Mouse (Mus musculus) spleen, postnatal 4 days (tissue): ENCODE measurements around the gene Mindy1.
"Not testable (repeated sequence)": the region's sequence is repeated elsewhere in the genome, so short reads cannot be mapped to it uniquely, and the experiment has no call there.

ENCODE experiments used
- DNase-seq, 2 experiments: peaks; one replicate each; pipeline ENCODE4 v3.0.0; 2022; ENCODE audit warnings: low spot score in 2 of 2

Mindy1 gene

DNA sequence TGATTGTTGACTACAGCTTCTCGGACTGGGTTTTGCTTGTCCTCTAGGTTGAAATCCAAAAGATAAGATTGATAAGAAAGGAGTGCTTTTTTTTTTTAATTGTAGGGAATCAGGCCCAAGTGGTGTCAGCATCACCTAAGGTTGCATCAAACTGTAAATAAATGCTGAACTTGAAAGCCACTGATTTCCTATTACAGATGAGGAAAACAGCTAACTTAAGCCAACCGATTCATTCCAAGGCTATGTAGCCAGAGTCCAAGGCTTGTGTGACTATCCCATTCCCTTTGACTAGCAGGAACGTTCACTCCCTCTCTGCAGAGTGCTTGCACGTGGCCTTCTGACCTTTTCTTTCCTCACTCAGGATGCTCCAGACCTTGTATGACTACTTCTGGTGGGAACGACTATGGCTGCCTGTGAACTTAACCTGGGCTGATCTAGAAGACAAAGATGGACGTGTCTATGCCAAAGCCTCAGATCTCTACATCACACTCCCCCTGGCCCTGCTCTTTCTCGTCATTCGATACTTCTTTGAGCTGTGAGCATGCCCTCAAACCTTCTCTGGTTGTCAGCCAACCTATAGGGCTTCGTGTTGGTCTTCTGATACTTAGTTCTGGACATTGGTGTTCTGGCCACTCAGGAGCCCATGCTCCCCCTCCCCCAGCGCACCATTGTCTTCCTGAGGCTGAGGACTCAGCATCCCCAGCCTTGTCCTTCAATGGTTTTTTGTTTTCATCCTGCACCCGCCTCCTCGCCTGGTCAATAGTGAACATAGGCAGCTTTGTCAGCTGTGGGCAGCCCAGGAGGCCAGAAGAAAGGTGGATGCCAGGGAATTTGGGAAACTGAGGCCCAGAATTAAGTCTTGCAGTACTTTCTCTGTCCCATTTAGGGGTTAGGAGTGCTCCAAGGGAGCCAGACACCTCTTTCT is 38.8 kb downstream of the Mindy1 start:
- no peak for DNase-seq

DNA sequence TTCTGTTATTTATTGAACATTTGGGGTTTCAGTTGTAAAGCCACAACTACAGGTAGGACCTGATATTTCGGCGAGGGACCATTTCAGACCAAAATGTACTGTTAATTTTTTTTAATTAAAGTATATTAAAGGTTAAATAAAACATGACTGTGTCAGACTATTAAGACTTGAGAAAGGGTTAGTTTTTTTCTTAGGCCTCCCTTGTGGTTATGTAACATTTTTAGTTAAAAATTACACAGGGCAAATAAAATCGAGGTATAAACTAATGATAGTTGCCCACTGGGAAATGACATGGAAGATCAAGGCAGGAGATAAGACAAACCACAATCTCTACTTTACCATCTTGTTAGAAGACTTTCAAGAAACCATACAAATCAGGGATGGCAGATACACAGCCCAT is 42.3 kb downstream of the Mindy1 start:
- DNase-seq = no peak

DNA sequence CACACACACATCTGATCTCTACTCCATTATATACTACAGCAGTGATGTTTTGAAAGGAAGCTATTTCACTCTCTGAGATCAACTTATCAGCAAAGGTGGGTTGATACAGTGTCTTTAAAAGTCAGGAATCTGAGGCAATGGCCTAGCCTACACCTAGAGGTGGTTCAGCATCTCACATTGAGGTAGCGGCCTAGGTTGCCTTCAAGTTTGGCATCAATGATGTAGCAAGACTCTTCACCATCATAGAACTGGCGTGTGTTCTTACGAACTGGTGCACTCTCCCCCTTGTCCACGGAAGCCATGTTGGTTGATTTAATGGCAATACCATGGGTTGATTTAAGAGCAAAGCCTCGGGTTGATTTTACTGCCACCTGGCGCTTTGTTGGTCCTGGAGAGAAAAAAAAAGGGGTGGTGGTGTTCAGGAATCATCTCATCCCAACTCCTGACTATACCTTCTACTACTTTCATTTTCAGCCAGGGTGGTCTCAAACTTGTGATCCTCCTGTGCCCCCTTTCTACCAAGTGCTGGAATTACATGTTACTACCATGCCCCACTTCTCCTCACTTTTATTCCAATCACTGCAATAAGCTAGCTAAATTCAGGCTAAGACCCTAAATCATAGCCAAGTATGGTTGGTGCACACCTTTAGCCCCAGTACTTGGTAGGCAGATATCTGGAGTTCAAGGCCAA is 43.5 kb downstream of the Mindy1 start:
- DNase-seq = no peak

DNA sequence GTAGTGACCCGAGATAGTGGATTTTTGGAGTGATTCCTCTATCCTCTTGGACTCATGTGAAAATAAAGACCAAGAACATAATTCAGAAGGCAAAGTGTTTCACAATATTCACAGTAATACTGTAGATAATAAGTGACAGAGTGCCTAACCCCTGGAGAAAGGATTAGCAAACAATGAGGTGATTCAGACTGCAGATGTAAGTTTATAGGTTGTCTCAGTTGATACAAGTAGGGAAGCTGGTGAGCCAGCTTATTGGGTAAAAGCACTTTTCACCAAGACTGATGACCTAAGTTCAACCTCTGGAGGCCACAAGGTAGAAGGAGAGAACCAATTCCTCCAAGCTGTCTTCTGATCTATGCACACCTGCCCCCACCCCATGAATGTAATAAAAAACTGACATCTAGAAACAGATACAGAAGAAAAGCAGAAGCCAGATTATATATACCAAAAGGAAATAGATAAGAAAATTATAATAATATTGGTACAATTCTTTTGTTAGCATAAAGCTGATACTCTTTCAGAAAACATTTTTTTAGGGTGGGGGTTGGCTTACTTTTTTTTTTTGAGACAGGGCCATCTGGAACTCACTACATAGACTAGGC is 47.8 kb downstream of the Mindy1 start:
- DNase-seq = no peak

DNA sequence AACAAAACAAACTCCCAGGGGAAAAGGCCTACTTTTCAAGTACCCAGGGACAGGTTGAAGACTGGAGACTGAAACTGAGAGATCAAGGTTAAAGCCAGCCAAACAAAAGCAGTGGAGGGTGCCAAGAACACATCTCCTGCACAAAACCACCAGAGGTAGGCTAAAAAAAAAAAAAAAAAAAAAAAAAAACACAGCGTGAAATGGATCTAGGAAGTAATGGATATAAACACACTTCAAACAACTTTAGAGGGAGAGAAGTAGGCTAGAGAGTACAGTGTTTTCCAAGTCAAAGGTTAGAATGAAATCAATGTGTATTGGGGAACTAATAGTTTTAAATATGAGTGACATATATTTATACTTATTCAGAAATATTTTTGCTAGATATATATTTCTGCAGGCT is 50.4 kb downstream of the Mindy1 start:
- DNase-seq = no peak

DNA sequence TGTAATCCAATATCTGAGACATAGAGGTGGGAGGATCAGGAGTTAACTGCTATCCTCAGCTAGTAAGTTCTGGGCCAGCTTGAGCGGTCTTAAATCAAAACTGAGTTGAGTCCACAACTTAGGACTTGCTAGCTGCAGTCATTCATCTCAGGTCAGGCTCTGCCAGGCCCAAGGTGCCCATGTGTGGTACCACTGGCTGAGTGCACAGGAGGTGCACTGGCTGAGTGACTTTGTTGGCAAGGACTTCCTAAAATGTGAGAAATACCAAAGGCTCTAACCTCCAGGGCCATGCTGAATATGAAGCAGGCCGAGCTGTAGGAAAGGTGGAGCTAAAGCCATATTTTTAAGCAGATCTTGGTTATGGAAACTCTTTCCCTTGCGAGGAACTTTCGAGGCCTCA is 56.2 kb downstream of the Mindy1 start:
- no peak for DNase-seq

DNA sequence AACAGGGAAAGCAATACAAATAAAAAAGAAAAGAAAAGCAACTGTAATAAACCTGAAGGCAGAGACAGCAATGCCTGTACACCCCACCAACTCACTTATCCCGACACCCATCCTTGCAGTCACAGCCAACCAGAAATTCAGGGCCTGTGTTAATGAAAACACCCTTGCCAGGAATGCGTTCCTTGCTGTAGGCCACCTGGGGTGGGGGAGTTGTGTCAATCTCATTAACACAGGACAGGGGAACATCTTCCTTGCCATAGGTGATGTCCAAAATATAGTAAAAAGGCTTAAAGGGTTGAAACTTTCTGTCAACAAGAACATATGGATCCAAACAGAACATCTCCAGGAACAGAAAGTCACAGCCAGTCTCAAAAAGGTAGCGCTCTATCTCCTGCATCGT is 57.1 kb downstream of the Mindy1 start:
- no peak for DNase-seq

DNA sequence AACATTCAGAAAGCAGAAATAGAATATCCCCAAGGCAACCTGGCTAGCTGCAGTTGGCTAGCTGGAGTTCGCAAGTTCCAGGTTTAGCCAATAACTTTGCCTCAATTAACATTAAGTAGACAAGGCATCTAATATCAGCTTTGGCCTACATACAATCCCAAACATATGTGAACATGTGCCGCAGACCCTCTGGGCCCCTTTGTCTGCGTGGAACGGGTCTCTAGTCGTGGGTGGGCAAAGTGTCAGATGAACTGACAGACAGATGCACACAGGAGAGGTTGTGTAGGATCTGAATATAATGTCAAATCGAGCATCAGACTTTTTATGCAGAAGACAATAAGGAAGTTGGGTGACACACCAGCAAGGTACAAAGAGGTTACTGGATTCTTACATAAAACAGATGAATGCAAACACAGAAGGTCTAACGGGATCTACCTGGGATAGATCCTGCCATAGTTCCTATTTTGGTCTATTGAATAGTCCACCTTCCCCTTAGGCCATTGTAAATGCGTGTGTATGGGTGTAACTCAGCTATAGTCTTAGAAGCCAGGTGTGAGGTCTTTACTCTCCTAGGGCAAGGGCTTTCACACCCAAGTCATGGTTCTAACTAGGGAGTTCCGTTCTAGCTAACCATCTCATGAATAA is 62.3 kb downstream of the Mindy1 start:
- DNase-seq = not testable (repeated sequence)
